Mouse (Mus musculus): ENCODE results near the gene Wnt5b.

DNA sequence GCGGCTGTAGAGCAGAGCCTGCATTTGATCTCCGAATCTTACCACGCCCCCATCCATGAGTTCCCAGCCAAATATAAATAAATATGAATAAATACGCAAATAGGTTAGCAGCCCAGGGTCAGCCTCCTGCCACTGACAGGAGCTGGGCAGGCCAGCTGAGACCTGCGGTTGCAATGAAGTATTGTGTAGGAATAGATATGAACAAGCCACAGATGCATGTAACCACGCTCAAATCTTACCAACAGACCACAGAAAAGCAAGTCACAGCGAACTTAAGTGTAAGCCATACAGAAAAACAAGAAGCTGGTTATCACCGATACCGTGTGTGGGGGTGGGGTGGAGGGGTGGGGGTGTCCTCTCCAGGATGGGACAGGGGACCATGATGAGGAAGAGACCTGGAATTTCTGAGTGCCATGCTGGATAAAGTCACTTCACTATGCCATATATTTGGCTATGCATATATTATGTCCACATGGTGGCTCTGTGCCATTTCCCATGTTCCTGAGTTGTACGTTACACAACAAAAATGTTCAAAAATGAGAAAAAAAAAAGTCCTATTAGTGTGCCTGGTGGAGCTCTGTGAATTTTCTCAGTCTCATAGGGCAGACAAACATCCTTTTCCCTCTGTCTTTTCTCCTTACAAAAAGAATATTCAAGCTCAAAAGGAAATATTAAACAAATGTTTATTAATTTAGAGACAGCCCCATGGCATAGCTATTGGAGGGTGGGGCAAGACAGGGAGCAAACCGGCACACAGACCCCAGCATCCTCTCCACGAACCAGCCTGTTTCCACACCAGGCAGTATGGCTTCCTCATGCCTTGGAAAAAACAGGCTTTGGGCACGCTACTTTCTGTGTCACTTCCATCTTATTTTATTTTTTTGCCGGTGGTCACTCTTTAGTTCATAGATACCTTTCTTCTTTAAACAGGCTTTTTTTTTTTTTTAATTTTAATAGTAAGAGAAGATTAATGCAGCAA, 92.9 kb downstream of the Wnt5b start:
- no peak for TF ChIP-seq EP300 (IDR thresholded peaks at IDR 0.05; ENCODE audit: low read depth)
- no peak for TF ChIP-seq CTCF (IDR thresholded peaks at IDR 0.05; ENCODE audit: low read depth)
